Mouse (Mus musculus) thymus, adult 2 months (tissue): ENCODE data around the gene Soga3.

ENCODE experiments used
- CTCF ChIP-seq: fragments of 200-500 bp; IDR thresholded peaks from 2 replicates; pipeline ENCODE4 v1.5.1; 2012; ENCODE audit warnings: mild to moderate bottlenecking, control low read depth, low read length, moderate library complexity, borderline replicate concordance; ENCODE audit not compliant: control insufficient read depth, poor library complexity, insufficient read depth; ENCODE audit errors: extremely low read depth
- POLR2A ChIP-seq: fragments of 200-500 bp; IDR thresholded peaks from 2 replicates; pipeline ENCODE4 v1.6.1; 2012; ENCODE audit warnings: mild to moderate bottlenecking, low read length, control low read depth, moderate library complexity; ENCODE audit not compliant: control insufficient read depth, poor library complexity, insufficient read depth; ENCODE audit errors: extremely low read depth

DNA sequence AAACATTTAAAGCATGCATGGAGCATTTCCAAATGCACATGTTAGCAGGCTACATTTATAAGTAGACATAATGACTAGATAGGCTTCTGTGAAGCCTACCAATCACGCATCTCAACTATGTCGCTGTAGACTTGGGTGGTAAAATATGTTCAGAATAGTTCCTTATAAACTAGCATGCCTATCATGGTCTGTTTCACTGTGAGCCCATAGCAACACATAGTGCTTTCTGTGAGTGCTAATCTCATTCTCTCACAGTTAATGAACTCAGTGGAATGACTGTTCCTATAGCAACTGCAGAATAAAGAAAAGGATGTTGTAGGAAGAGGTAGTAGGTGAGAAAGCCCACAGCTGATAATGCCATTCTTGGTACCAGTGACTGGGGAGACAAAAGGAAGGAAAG is 37.4 kb downstream of the Soga3 start:
- TF ChIP-seq POLR2A: no peak
- no peak for TF ChIP-seq CTCF
